Mouse (Mus musculus): Measurements from ENCODE around the gene Madcam1.

DNA sequence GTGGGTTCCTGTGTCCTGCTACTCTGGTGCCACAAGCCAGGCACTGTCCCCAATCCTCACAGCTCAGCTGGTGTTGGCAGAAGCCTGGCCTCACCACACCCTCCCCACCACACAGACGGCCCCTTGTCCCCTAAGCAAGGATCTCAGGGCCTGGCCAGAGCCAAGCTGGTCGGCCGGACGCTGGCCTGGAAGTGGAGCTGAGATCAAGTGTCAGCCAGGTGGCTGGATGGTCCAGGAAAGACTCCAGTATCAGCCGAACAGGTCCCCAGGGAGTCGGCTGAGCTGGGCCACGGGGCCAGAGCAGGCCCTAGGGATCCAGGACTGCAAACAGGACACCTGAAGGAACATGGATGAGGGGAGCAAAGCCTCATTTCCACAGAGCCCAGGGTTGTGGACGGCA lies 18.6 kb upstream of the Madcam1 start, which contains the start of gene Odf3l2:
- TF ChIP-seq CTCF (IDR thresholded peaks at IDR 0.05; ENCODE audit: borderline replicate concordance, insufficient read depth, low read depth, low read length) (no peak), POLR2A (IDR thresholded peaks at IDR 0.05; ENCODE audit: borderline replicate concordance, insufficient read depth, low read length) (no peak)
